Mouse (Mus musculus) hindbrain, embryonic 10.5 days (tissue): ENCODE measurements around the gene Dynlt1f. TPM values are rescaled to one million over a fixed set of nuclear protein-coding genes. Genes with fewer than 3 reads are reported as not detected.
"Not testable (repeated sequence)": the region's sequence is repeated elsewhere in the genome, so short reads cannot be mapped to it uniquely, and the experiment has no call there.

Source experiments
- DNase-seq: peaks from one replicate; pipeline ENCODE4 v3.0.0-alpha.2; 2017; ENCODE audit warnings: low spot score
- H3K27ac ChIP-seq: fragments of 300-500 bp; sonication (generic); 2 replicates; pipeline ENCODE4 v1.5.1; 2016; ENCODE audit warnings: mild to moderate bottlenecking, moderate library complexity
- H3K27me3 ChIP-seq: fragments of 300-500 bp; sonication (generic); 2 replicates; pipeline ENCODE4 v1.6.1; 2016; ENCODE audit warnings: mild to moderate bottlenecking; ENCODE audit not compliant: poor library complexity, insufficient read depth, severe bottlenecking
- H3K36me3 ChIP-seq: fragments of 300-500 bp; sonication (generic); 2 replicates; pipeline ENCODE4 v1.6.1; 2016; ENCODE audit warnings: mild to moderate bottlenecking, moderate library complexity
- H3K4me1 ChIP-seq: fragments of 300-500 bp; sonication (generic); replicated peaks from 2 replicates; pipeline ENCODE4 v1.6.1; 2016; ENCODE audit warnings: mild to moderate bottlenecking
- H3K4me3 ChIP-seq: fragments of 300-500 bp; sonication (generic); 2 replicates; pipeline ENCODE4 v1.5.1; 2016; ENCODE audit warnings: mild to moderate bottlenecking, moderate library complexity
- H3K9me3 ChIP-seq: fragments of 300-500 bp; sonication (generic); 2 replicates; pipeline ENCODE4 v1.6.1; 2016; ENCODE audit warnings: mild to moderate bottlenecking, moderate library complexity
- WGBS: fragments of 180-500 bp; shearing (Covaris S2); methylation state at CpG from one replicate; pipeline ENCODE4 v1.1.7; 2016; 5-methylcytosine and 5-hydroxymethylcytosine counted together
- polyA plus RNA-seq: library from polyadenylated mRNA; unstranded; fragments of >200 nt; fragmentation: Nextera tagmentation; extraction: Ambion mirVana; gene quantifications from 2 replicates; pipeline ENCODE4 v1.2.1, GENCODE M21; 2016

Dynlt1f gene
- polyA plus RNA-seq, 1 experiment from 2014 or later, result 329 TPM

- peak overlapping the region; percentile 78 for H3K27ac ChIP-seq
- H3K4me3 ChIP-seq, H3K27me3 ChIP-seq, H3K36me3 ChIP-seq, H3K9me3 ChIP-seq, H3K4me1 ChIP-seq: not testable (repeated sequence)
- peak; percentile 5 for DNase-seq
- 31% methylated on average over 2 of the region's 4 CpGs for WGBS
Measured at GRCm38 (mm10) chr17:6684464-6685287, 29.0 kb upstream of the Dynlt1f start.

GRCm38 (mm10) chr17:6683702-6684101 lies 28.0 kb upstream of the Dynlt1f start:
- H3K4me3 ChIP-seq, DNase-seq, H3K27ac ChIP-seq, H3K9me3 ChIP-seq, H3K27me3 ChIP-seq, H3K4me1 ChIP-seq, H3K36me3 ChIP-seq: not testable (repeated sequence)
- 88% methylated on average over 1 of the region's 5 CpGs for WGBS

GRCm38 (mm10) chr17:6681721-6682120 lies 26.0 kb upstream of the Dynlt1f start:
- not testable (repeated sequence) for H3K9me3 ChIP-seq, H3K4me1 ChIP-seq, DNase-seq, H3K27me3 ChIP-seq, H3K36me3 ChIP-seq, H3K27ac ChIP-seq, H3K4me3 ChIP-seq
- WGBS, result 83% methylated on average over 4 of the region's 4 CpGs

- not testable (repeated sequence) for H3K9me3 ChIP-seq, H3K4me1 ChIP-seq, H3K4me3 ChIP-seq, H3K27ac ChIP-seq, H3K36me3 ChIP-seq, DNase-seq, H3K27me3 ChIP-seq
- WGBS, result 78% methylated on average over 1 of the region's 2 CpGs
Measured at GRCm38 (mm10) chr17:6678063-6678462, 22.4 kb upstream of the Dynlt1f start.

GRCm38 (mm10) chr17:6674297-6674696 lies 18.6 kb upstream of the Dynlt1f start:
- WGBS, result 60% methylated on average over 5 of the region's 5 CpGs
- H3K27me3 ChIP-seq, H3K4me3 ChIP-seq, H3K36me3 ChIP-seq, H3K9me3 ChIP-seq, H3K4me1 ChIP-seq, DNase-seq, H3K27ac ChIP-seq: not testable (repeated sequence)

- not testable (repeated sequence) for H3K4me3 ChIP-seq, DNase-seq, H3K36me3 ChIP-seq, H3K27me3 ChIP-seq, H3K9me3 ChIP-seq, H3K27ac ChIP-seq, H3K4me1 ChIP-seq
- WGBS, result no CpG with 5 or more reads among the region's 6 CpGs
Measured at GRCm38 (mm10) chr17:6668522-6668921, 12.8 kb upstream of the Dynlt1f start.

GRCm38 (mm10) chr17:6665389-6665788 lies 9.7 kb upstream of the Dynlt1f start:
- not testable (repeated sequence) for H3K4me1 ChIP-seq, H3K4me3 ChIP-seq, H3K27me3 ChIP-seq, H3K9me3 ChIP-seq, H3K27ac ChIP-seq, DNase-seq, H3K36me3 ChIP-seq
- 97% methylated on average over 4 of the region's 5 CpGs for WGBS

- DNase-seq, H3K27ac ChIP-seq, H3K4me3 ChIP-seq, H3K4me1 ChIP-seq, H3K27me3 ChIP-seq, H3K9me3 ChIP-seq, H3K36me3 ChIP-seq: not testable (repeated sequence)
- 57% methylated on average over 3 of the region's 3 CpGs for WGBS
Measured at GRCm38 (mm10) chr17:6662840-6663239, 7.1 kb upstream of the Dynlt1f start.

GRCm38 (mm10) chr17:6661093-6661816 lies 5.6 kb upstream of the Dynlt1f start:
- not testable (repeated sequence) for H3K36me3 ChIP-seq, H3K9me3 ChIP-seq, H3K4me3 ChIP-seq, H3K27me3 ChIP-seq, H3K4me1 ChIP-seq
- 45% methylated on average over 9 of the region's 11 CpGs for WGBS
- peak; percentile 25 for DNase-seq
- peak overlapping the region; percentile 50; the same call in 1 of the 2 replicates for H3K27ac ChIP-seq

- not testable (repeated sequence) for DNase-seq, H3K27me3 ChIP-seq, H3K9me3 ChIP-seq, H3K36me3 ChIP-seq, H3K4me1 ChIP-seq, H3K4me3 ChIP-seq, H3K27ac ChIP-seq
- 78% methylated on average over 6 of the region's 6 CpGs for WGBS
Measured at GRCm38 (mm10) chr17:6660589-6660988, 4.9 kb upstream of the Dynlt1f start.

- not testable (repeated sequence) for DNase-seq, H3K27me3 ChIP-seq, H3K4me1 ChIP-seq, H3K36me3 ChIP-seq, H3K9me3 ChIP-seq, H3K27ac ChIP-seq, H3K4me3 ChIP-seq
- 91% methylated on average over 5 of the region's 7 CpGs for WGBS
Measured at GRCm38 (mm10) chr17:6658801-6659200, 3.1 kb upstream of the Dynlt1f start, which contains the start of gene Sytl3. TSS of gene Sytl3 (plus strand) at chr17:6659093.

- WGBS, result 86% methylated on average over 1 of the region's 3 CpGs
- not testable (repeated sequence) for H3K36me3 ChIP-seq, H3K4me3 ChIP-seq, H3K4me1 ChIP-seq, H3K9me3 ChIP-seq, H3K27ac ChIP-seq, H3K27me3 ChIP-seq, DNase-seq
Measured at GRCm38 (mm10) chr17:6656471-6656870, 771 bp upstream of the Dynlt1f start.

GRCm38 (mm10) chr17:6655087-6655511 lies 601 bp downstream of the Dynlt1f start:
- 0% methylated on average over 36 of the region's 36 CpGs for WGBS
- DNase-seq, result peak; percentile 87
- not testable (repeated sequence) for H3K4me1 ChIP-seq, H3K36me3 ChIP-seq, H3K9me3 ChIP-seq, H3K27me3 ChIP-seq
- Histone ChIP-seq H3K27ac (peak overlapping the region; percentile 86), H3K4me3 (peak overlapping the region; percentile 57)
